Mouse (Mus musculus) cortical plate, adult 2 months (tissue): ENCODE data around the gene Nkx2-9. TPM values are rescaled to one million over a fixed set of nuclear protein-coding genes. Genes with fewer than 3 reads are reported as not detected.

Source experiments
- H3K27ac ChIP-seq: fragments of 200-500 bp; 2 replicates; pipeline ENCODE4 v1.5.1; 2012; ENCODE audit warnings: low read length, control low read depth, inconsistent platforms; ENCODE audit not compliant: insufficient read depth
- H3K4me1 ChIP-seq: fragments of 200-500 bp; 2 replicates; pipeline ENCODE4 v1.6.1; 2011; ENCODE audit warnings: low read length; ENCODE audit not compliant: control insufficient read depth, insufficient read depth
- H3K4me3 ChIP-seq: fragments of 200-500 bp; 2 replicates; pipeline ENCODE4 v1.5.1; 2011; ENCODE audit warnings: mild to moderate bottlenecking, low read length, control low read depth; ENCODE audit not compliant: insufficient read depth
- CTCF ChIP-seq: fragments of 200-500 bp; IDR thresholded peaks from 2 replicates; pipeline ENCODE4 v1.5.1; 2011; ENCODE audit warnings: mild to moderate bottlenecking, control low read depth, low read length; ENCODE audit not compliant: insufficient read depth; ENCODE audit errors: extremely low read depth
- POLR2A ChIP-seq: fragments of 200-500 bp; IDR thresholded peaks from 2 replicates; pipeline ENCODE4 v1.6.1; 2011; ENCODE audit warnings: mild to moderate bottlenecking, low read length, control low read depth; ENCODE audit not compliant: insufficient read depth; ENCODE audit errors: extremely low read depth
- polyA plus RNA-seq: library from polyadenylated mRNA; depleted of rRNA; stranded (reverse); fragments of >200 nt; gene quantifications from 2 replicates; pipeline ENCODE4 v1.2.3, GENCODE M21; 2012; rRNA removed

The Nkx2-9 gene
- polyA plus RNA-seq, 1 experiment: 0.77 TPM

DNA sequence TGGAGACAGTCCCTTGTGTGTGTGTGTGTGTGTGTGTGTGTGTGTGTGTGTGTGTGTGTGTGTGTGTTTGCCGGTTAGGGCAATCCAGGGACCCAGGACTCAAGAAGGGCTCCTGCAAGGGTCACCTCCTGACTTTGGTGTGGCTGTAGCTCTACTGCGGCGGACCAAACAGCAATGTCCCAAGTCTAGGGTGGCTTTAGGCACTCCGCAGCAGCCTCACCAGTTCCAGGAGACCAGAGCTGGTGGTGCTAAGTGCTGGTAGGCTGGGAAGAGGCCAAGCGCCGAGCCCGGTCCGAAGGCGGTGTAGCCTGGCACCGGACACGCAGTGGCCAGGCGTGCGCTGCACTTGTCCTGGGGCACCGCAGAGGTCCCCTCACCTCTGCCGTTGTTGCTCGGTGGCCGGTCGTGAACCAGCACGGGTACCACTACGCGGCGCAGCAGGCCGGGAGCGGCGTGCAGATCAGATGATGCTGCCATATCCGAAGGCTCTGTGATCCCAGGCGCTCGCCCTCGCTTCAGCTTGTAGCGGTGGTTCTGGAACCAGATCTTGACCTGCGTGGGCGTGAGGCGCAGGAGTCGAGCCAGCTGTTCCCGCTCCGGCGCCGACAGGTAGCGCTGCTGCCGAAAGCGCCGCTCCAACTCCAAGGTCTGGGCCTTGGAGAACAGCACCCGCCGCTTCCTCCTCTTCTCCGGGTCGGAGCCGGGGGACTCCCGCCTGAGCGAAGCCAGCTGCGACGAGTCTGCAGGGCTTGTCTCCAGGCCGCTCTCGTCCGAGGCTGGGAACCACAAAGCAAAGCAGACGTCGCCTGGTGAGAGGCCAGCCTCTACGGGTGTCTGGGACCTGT is 1.4 kb downstream of the Nkx2-9 start:
- H3K4me1 ChIP-seq: no peaks in the 10 kb centered on the region
- TF ChIP-seq CTCF (no peak), POLR2A (no peak)
- no peak overlapping the region for H3K27ac ChIP-seq
- H3K4me3 ChIP-seq: peak overlapping the region; percentile 1; the same call in 1 of the 2 replicates

GRCm38 (mm10) chr12:56610851-56611250 is 2.2 kb downstream of the Nkx2-9 start:
- H3K4me1 ChIP-seq: no peaks in the 10 kb centered on the region
- H3K27ac ChIP-seq: no peak overlapping the region
- no peak for TF ChIP-seq CTCF
- TF ChIP-seq POLR2A: no peak
- H3K4me3 ChIP-seq: no peak overlapping the region

DNA sequence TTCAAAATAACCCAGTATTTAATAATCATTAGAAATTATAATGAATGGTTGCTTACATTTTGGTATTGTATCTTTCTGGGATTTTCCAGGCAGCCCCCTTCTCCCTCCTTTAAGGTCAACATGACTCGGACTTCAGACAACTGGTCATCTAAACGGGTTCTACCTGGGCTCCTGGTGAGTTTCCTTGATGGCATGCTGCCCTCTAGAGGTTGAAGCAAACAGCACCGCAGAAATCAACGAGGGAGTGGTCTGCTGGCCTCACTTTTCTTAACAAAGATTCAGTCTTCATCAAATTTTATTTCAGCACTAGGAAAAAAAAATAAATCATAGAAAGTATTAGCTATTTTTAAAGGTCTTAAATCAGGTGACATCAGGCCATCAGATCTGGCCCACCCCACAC is 21.4 kb downstream of the Nkx2-9 start:
- Histone ChIP-seq H3K4me3 (no peak overlapping the region), H3K27ac (no peak overlapping the region), H3K4me1 (no peaks in the 10 kb centered on the region)
- TF ChIP-seq POLR2A: no peak
- peak; percentile 61 for TF ChIP-seq CTCF

- H3K4me3 ChIP-seq: no peak overlapping the region
- no peaks in the 10 kb centered on the region for H3K4me1 ChIP-seq
- TF ChIP-seq POLR2A (no peak), CTCF (peak; percentile 13; the same call in 1 of the 2 replicates)
- no peak overlapping the region for H3K27ac ChIP-seq
These were observed 25.3 kb downstream of the Nkx2-9 start for GRCm38 (mm10) chr12:56587830-56588229.

Other genes starting within 250 kb of the Nkx2-9 start
- gene Nkx2-1, start 76.4 kb downstream of the Nkx2-9 start, polyA plus RNA-seq: 0.04 and 0.61 TPM in 2 replicates
- not detected in 2 replicates for gene Pax9, start 78.5 kb upstream of the Nkx2-9 start, polyA plus RNA-seq